Mouse (Mus musculus): ENCODE measurements around the gene Borcs6.

- TF ChIP-seq CTCF (IDR thresholded peaks at IDR 0.05; ENCODE audit: control insufficient read depth, insufficient read depth, insufficient replicate concordance, low read depth, low read length), result no peak
- no peak for TF ChIP-seq POLR2A (IDR thresholded peaks at IDR 0.05; ENCODE audit: control insufficient read depth, low read depth, low read length)
Measured at GRCm38 (mm10) chr11:69038173-69038572, 21.3 kb upstream of the Borcs6 start.
